Mouse (Mus musculus): ENCODE data around the gene Il16.

Gene Il16

GRCm38 (mm10) chr7:83615272-83615671 lies 130.3 kb downstream of the Il16 start:
- no peak for DNase-seq (ENCODE audit: low read depth, low spot score)

DNA sequence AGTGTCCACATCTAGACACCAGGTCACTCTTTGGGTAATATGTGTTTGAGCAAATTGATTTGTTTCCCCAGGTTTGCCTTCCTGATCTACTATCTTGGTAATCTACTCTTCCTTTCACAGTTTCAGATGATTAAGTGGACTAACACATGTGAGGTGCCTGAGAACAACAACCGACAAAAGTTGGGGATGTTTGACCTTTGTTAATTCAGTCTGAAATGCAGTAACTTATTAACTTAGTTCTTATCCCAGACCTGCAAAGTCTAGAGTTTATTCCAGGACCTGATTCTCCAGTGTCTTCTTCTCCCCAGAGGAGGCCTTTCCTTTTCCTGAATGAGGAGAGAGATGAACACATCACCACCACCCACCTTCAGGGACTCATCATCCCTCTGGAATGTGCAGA lies 133.6 kb downstream of the Il16 start:
- DNase-seq (ENCODE audit: low read depth, low spot score), result no peak

DNA sequence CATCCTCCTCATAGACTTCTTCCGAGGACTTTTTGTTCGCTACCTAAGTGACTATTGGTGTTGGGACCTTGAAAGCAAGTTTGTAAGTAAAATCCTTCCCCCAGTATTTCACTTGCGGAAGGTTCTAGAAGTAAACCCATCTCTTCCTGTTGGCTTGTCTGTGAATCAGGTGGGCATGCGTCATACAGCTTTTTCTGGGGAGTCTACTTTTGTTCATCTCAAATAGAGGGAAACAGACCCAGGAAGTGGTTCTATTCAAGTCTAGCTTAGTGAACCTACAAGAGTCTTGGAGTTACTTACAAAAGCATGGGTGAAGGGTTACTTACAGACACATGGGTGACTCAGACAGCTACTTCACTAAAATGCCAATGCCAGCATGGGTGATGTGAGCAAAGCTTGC lies 135.6 kb downstream of the Il16 start:
- DNase-seq (ENCODE audit: low read depth, low spot score), result no peak

GRCm38 (mm10) chr7:83606796-83607195 lies 138.7 kb downstream of the Il16 start:
- DNase-seq (ENCODE audit: low read depth, low spot score), result no peak

DNA sequence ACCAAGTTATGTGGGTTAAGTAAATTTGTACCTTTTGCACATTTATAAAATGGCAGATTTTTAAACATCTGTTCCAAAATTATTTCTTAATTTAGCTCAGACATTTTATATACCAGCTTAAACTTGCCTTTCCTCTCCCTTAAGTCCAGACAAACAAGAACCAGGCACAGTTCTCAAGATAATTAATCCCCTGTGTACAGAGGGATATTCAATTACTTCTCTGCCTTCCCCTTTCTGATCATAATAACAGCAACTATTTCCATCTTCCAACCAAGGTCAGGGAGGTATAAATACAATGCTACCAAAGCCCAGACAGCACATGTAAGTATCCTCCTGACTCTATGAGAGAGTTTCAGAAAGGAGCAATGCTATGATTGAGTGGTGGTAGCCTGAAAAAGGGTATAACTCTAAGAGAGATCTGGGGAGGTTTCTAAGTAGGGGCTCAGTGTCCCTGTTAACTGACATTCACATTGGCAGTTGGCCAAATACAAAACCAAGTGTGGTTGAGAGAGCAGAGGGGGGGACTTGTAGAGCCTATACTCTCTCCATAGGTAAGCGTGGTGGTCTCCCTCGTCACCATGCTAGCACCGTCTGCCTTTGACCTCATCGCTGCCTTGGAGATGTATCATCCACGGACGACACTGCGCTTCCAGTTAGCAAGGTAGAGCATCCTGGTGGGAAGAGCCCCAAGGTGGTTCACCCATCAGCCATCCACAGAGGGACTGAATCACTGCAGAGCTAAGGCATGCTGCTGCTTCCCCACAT lies 141.2 kb downstream of the Il16 start:
- DNase-seq (ENCODE audit: low read depth, low spot score), result no peak

GRCm38 (mm10) chr7:83599913-83600286 lies 145.6 kb downstream of the Il16 start:
- peak; percentile 38 for DNase-seq (ENCODE audit: low read depth, low spot score)

GRCm38 (mm10) chr7:83598997-83599912 lies 146.3 kb downstream of the Il16 start:
- no peak for DNase-seq (ENCODE audit: low read depth, low spot score)

- no peak for DNase-seq (ENCODE audit: low read depth, low spot score)
These were observed 148.5 kb downstream of the Il16 start for GRCm38 (mm10) chr7:83597063-83597462.

DNA sequence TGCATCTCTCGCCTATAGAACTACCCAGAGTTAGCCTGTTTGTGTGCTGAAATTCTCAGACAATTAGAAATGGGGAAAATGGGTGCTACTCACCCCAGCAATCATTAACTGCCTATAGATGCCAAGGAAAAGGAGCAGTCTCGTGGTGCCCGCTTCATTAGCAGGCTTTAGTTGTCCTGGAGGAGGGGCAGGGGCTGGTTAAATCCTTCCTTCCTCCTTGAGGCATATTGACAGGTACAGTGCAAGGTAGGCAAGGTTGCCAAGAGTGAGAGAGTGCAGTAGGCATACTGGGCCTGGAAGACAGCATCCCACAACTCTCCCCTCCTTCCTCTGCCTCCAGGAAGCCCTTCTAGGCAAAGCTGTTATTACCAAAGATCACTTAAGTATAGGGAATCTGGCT lies 151.5 kb downstream of the Il16 start:
- no peak for DNase-seq (ENCODE audit: low read depth, low spot score)
